Mouse (Mus musculus) ES-Bruce4 (cell line): ENCODE measurements around the gene Prkd2.

ENCODE experiments used
- CTCF ChIP-seq: IDR thresholded peaks from one replicate; pipeline ENCODE4 v1.8.1; 2011; ENCODE audit warnings: low read depth, low read length
- EP300 ChIP-seq: IDR thresholded peaks from 2 replicates; pipeline ENCODE4 v1.6.1; 2011; ENCODE audit warnings: low read depth, low read length; ENCODE audit not compliant: insufficient read depth

GRCm38 (mm10) chr7:16820271-16820763 is 22.4 kb upstream of the Prkd2 start:
- no peak for TF ChIP-seq CTCF
- no peak for TF ChIP-seq EP300
